Comparison of ENCODE assay signal across 7 mouse cellular contexts in the genomic region with DNA sequence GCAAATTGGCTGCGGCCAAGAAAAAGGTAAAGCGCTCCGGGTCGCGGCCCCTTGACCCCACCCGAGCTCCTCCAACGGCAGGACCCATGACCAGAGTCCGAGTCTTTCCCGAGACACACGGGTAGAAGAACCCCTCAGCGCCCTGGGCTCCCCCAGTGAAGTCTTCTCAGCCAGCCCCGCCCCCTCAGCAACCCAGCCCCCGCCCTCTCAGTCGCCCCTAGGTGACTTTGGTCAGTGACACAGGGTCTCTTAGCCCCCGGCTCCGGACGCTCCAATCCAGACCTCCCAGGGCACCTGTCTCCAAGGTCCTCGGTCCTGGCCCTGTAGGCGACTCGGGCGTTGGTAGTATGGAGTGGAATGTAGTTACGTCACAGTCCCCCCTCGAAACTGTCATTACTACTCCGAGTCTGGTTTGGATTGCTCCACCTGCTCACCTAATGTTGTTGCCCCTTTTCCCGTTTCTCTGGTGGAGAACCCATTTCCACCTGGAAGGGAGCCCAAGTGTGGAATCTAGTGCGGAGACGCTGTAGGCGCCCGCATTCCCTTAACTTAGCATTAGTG. TPM values are rescaled to one million over a fixed set of nuclear protein-coding genes. Genes with fewer than 3 reads are reported as not detected.
DNase-seq lines count a peak whose midpoint lies in the region; ATAC-seq lines count a peak whose summit lies in the region.

No protein-coding gene starts in this region.

- peak; percentile 21 for DNase-seq in ovary, postnatal 10 days (ENCODE audit: low spot score)
- DNase-seq in ovary, postnatal 36 days (ENCODE audit: low spot score) = no peak
- DNase-seq in embryonic facial prominence, embryonic 11.5 days (ENCODE audit: low spot score) = peak; percentile 58
- DNase-seq in adrenal gland, adult 8-10 months = no peak
- DNase-seq in layer of hippocampus, postnatal 10 days (ENCODE audit: low spot score in 2 of 2) = no peak

- H3K4me2 ChIP-seq in embryonic facial prominence, embryonic 11.5 days (ENCODE audit: low read depth, low read length) = peak overlapping the region; percentile 49
- H3K4me2 ChIP-seq in hindbrain, embryonic 16.5 days (ENCODE audit: low read length) = peak overlapping the region; percentile 84

- H3K36me3 ChIP-seq in embryonic facial prominence, embryonic 11.5 days (replicated peaks; ENCODE audit: control insufficient read depth, insufficient read depth, low read depth, low read length) = no peaks in the 10 kb centered on the region
- peaks cover 12% of the 10 kb centered on the region; the same call in 1 of the 2 replicates for H3K36me3 ChIP-seq in hindbrain, embryonic 16.5 days (ENCODE audit: control insufficient read depth, insufficient read depth, low read length)

- peak overlapping the region; percentile 98 for H3K4me3 ChIP-seq in embryonic facial prominence, embryonic 11.5 days (ENCODE audit: low read depth, low read length)
- peak overlapping the region; percentile 83 for H3K4me3 ChIP-seq in hindbrain, embryonic 16.5 days (ENCODE audit: low read length)

- no peaks in the 10 kb centered on the region; the same call in none of the 2 replicates for H3K4me1 ChIP-seq in embryonic facial prominence, embryonic 11.5 days (ENCODE audit: control insufficient read depth, insufficient read depth, low read length)
- H3K4me1 ChIP-seq in hindbrain, embryonic 16.5 days (ENCODE audit: control insufficient read depth, insufficient read depth, low read depth, low read length) = peaks cover 17% of the 10 kb centered on the region

- peak; percentile 58 for ATAC-seq in embryonic facial prominence, embryonic 11.5 days (replicated peaks; ENCODE audit: insufficient number of reproducible peaks, low FRiP score, low TSS enrichment, low read depth)
- peak; percentile 69 for ATAC-seq in hindbrain, embryonic 16.5 days
- ATAC-seq in megakaryocyte, adult 5-6 weeks (ENCODE audit: poor library complexity, severe bottlenecking) = 0 out of 2 replicates have a peak, but pooled peaks have one; percentile 2

- no peak overlapping the region for H3K27ac ChIP-seq in embryonic facial prominence, embryonic 11.5 days (replicated peaks; ENCODE audit: low read depth, low read length)
- H3K27ac ChIP-seq in hindbrain, embryonic 16.5 days (ENCODE audit: low read depth, low read length) = peak overlapping the region; percentile 76

- H3K27me3 ChIP-seq in embryonic facial prominence, embryonic 11.5 days (ENCODE audit: control insufficient read depth, insufficient read depth, low read length) = no peaks in the 10 kb centered on the region
- no peaks in the 10 kb centered on the region for H3K27me3 ChIP-seq in hindbrain, embryonic 16.5 days (replicated peaks; ENCODE audit: control insufficient read depth, insufficient read depth, low read length)

- peak overlapping the region; percentile 81 for H3K9ac ChIP-seq in embryonic facial prominence, embryonic 11.5 days (replicated peaks; ENCODE audit: low read length)
- H3K9ac ChIP-seq in hindbrain, embryonic 16.5 days (ENCODE audit: low read depth, low read length) = peak overlapping the region; percentile 85

- 2% methylated on average over 28 of the region's 29 CpGs for WGBS in embryonic facial prominence, embryonic 11.5 days
- 2% methylated on average over 25 of the region's 29 CpGs for WGBS in hindbrain, embryonic 16.5 days

- H3K9me3 ChIP-seq in embryonic facial prominence, embryonic 11.5 days (replicated peaks; ENCODE audit: control insufficient read depth, low read length) = no peaks in the 10 kb centered on the region
- no peaks in the 10 kb centered on the region for H3K9me3 ChIP-seq in hindbrain, embryonic 16.5 days (ENCODE audit: control insufficient read depth, low read length)

RNA-seq across cellular contexts. Expression of a gene that starts 0.6 kb away (rescaled TPM):
- polyA plus RNA-seq in embryonic facial prominence, embryonic 11.5 days (2014; fragmentation: Nextera tagmentation; extraction: Ambion mirVana) = 392 and 406 TPM in 2 replicates
- polyA plus RNA-seq in hindbrain, embryonic 16.5 days (2015; fragmentation: Nextera tagmentation; extraction: Ambion mirVana) = 378 and 447 TPM in 2 replicates
- 114 and 143 TPM in 2 replicates for total RNA-seq in megakaryocyte, adult 5-6 weeks (2015)
- total RNA-seq in megakaryocyte, adult 5-6 weeks (2017) = 208 and 230 TPM in 2 replicates
- total RNA-seq in adrenal gland, adult 8-10 months (2022) = 100 to 1,000 TPM; 263 to 285 (median 273) TPM
- 100 to 1,000 TPM; 237 to 239 TPM for total RNA-seq in layer of hippocampus, postnatal 10 days (2021)

RNA-seq across cellular contexts. Expression of a gene that starts 1.3 kb away (rescaled TPM):
- 14.9 and 15.2 TPM in 2 replicates for polyA plus RNA-seq in embryonic facial prominence, embryonic 11.5 days (2014; fragmentation: Nextera tagmentation; extraction: Ambion mirVana)
- 25.5 and 30.1 TPM in 2 replicates for polyA plus RNA-seq in hindbrain, embryonic 16.5 days (2015; fragmentation: Nextera tagmentation; extraction: Ambion mirVana)
- total RNA-seq in megakaryocyte, adult 5-6 weeks (2015) = 9.7 and 20.1 TPM in 2 replicates
- 51.1 and 55.3 TPM in 2 replicates for total RNA-seq in megakaryocyte, adult 5-6 weeks (2017)
- 10 to 100 TPM; 68.4 to 97.0 (median 84.9) TPM for total RNA-seq in adrenal gland, adult 8-10 months (2022)
- total RNA-seq in layer of hippocampus, postnatal 10 days (2021) = 10 to 100 TPM; 75.1 to 78.9 TPM

RNA-seq across cellular contexts. Expression of a gene that starts 28.5 kb away (rescaled TPM):
- polyA plus RNA-seq in embryonic facial prominence, embryonic 11.5 days (2014; fragmentation: Nextera tagmentation; extraction: Ambion mirVana) = 57.2 and 64.2 TPM in 2 replicates
- polyA plus RNA-seq in hindbrain, embryonic 16.5 days (2015; fragmentation: Nextera tagmentation; extraction: Ambion mirVana) = 99.1 and 101 TPM in 2 replicates
- 18.7 and 29.3 TPM in 2 replicates for total RNA-seq in megakaryocyte, adult 5-6 weeks (2015)
- total RNA-seq in megakaryocyte, adult 5-6 weeks (2017) = 19.3 and 19.6 TPM in 2 replicates
- total RNA-seq in adrenal gland, adult 8-10 months (2022) = 100 to 1,000 TPM; 114 to 126 (median 125) TPM
- total RNA-seq in layer of hippocampus, postnatal 10 days (2021) = 10 to 100 TPM; 64.8 to 64.9 TPM

RNA-seq across cellular contexts. Expression of a gene that starts 52.1 kb away (rescaled TPM):
- 15.5 and 16.1 TPM in 2 replicates for polyA plus RNA-seq in embryonic facial prominence, embryonic 11.5 days (2014; fragmentation: Nextera tagmentation; extraction: Ambion mirVana)
- 32.6 and 34.1 TPM in 2 replicates for polyA plus RNA-seq in hindbrain, embryonic 16.5 days (2015; fragmentation: Nextera tagmentation; extraction: Ambion mirVana)
- total RNA-seq in megakaryocyte, adult 5-6 weeks (2015) = 7.7 and 8.4 TPM in 2 replicates
- 15.2 and 17.3 TPM in 2 replicates for total RNA-seq in megakaryocyte, adult 5-6 weeks (2017)
- 10 to 100 TPM; 33.1 to 46.2 (median 38.4) TPM for total RNA-seq in adrenal gland, adult 8-10 months (2022)
- 10 to 100 TPM; 28.2 to 28.5 TPM for total RNA-seq in layer of hippocampus, postnatal 10 days (2021)

Comparison
In these comparisons a context has a peak if more than half of its experiments do, and no peak if none do; other contexts are left out.
1. DNase-seq: peak in ovary, postnatal 10 days (single experiment) and embryonic facial prominence, embryonic 11.5 days (single experiment); none in ovary, postnatal 36 days (single experiment), adrenal gland, adult 8-10 months (single experiment) and layer of hippocampus, postnatal 10 days (0 of 2).
2. ATAC-seq: peak in every context shown above with its lines; median percentile 69 in hindbrain, embryonic 16.5 days; 58 in embryonic facial prominence, embryonic 11.5 days; 2 in megakaryocyte, adult 5-6 weeks.